Mouse (Mus musculus) lung, postnatal 0 days (tissue): ENCODE results near the gene Olfr9.

Experiments used
- CTCF ChIP-seq: IDR thresholded peaks from 2 replicates; pipeline ENCODE4 v1.5.1; 2016; ENCODE audit warnings: antibody characterized with exemption, mild to moderate bottlenecking
- EP300 ChIP-seq: IDR thresholded peaks from 2 replicates; pipeline ENCODE4 v1.6.1; 2016; ENCODE audit warnings: antibody characterized with exemption, mild to moderate bottlenecking, control low read depth

DNA sequence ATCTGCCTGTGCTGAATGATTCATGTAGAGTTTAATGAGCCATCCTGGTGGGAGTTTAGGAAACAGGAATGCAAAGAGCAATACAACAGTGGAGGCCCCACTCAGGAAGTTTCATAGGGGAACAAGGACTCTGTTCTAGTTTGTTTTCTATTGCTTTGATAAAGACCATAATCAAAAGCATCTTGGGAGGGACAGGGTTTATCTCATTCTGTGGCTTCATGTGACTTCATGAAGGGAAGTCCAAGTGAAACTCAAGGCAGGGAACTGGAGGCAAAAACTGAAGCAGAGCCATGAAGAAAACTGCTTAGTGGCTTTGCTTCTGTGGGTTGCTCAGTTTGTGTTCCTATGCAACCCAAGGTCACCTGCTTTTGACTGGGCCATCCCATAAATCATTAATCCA, 25.2 kb downstream of the Olfr9 start:
- TF ChIP-seq CTCF, result no peak
- no peak for TF ChIP-seq EP300
